Comparison of ENCODE assay signal across 8 mouse cellular contexts in genomic region chr6:134565606-134566247, GRCm38 (mm10). TPM values are rescaled to one million over a fixed set of nuclear protein-coding genes. Genes with fewer than 3 reads are reported as not detected.
DNase-seq lines count a peak whose midpoint lies in the region; ATAC-seq and TF ChIP-seq lines count a peak whose summit lies in the region.

No protein-coding gene starts in this region.

- peaks cover 3 to 4% of the 10 kb centered on the region in 2 experiments; a peak in 2 of 4 replicates for H3K4me1 ChIP-seq in MEL (ENCODE audit: control insufficient read depth in 1 of 2, insufficient read depth in 2 of 2, low read length in 2 of 2)
- H3K4me1 ChIP-seq in heart, embryonic 16.5 days (ENCODE audit: control insufficient read depth, insufficient read depth, low read length): peaks cover 12% of the 10 kb centered on the region
- peaks cover 25% of the 10 kb centered on the region for H3K4me1 ChIP-seq in midbrain, embryonic 12.5 days

- peak; percentile 95 for DNase-seq in heart, adult 11 months
- DNase-seq in heart, postnatal 25 days (ENCODE audit: low spot score): no peak
- peak; percentile 50 for DNase-seq in MEL (ENCODE audit: low read depth, low spot score)
- DNase-seq in embryo, embryonic 9.5 days (ENCODE audit: extremely low spot score): peak; percentile 14
- peak; percentile 40 to 51 for DNase-seq in kidney, postnatal 25 days
- DNase-seq in natural killer cell, adult 2 months (ENCODE audit: low spot score in 2 of 2): no peak

- TF ChIP-seq CTCF in MEL (IDR thresholded peaks at IDR 0.05 in 2 of 3, conservative IDR thresholded peaks at IDR 0.05 in 1 of 3; ENCODE audit: control insufficient read depth in 1 of 3, insufficient read depth in 1 of 3, low read depth in 2 of 3, low read length in 3 of 3, poor library complexity in 1 of 3, severe bottlenecking in 1 of 3): no peak

- TF ChIP-seq RAD21 in MEL (IDR thresholded peaks at IDR 0.05; ENCODE audit: low read depth, low read length): no peak

- H3K9me3 ChIP-seq in MEL (replicated peaks; ENCODE audit: insufficient read depth, low read length): no peaks in the 10 kb centered on the region
- H3K9me3 ChIP-seq in heart, embryonic 16.5 days (replicated peaks; ENCODE audit: control insufficient read depth, low read length): no peaks in the 10 kb centered on the region
- no peaks in the 10 kb centered on the region for H3K9me3 ChIP-seq in midbrain, embryonic 12.5 days

- H3K4me3 ChIP-seq in MEL (ENCODE audit: control insufficient read depth in 1 of 2, insufficient read depth in 1 of 2, low read depth in 2 of 2, low read length in 2 of 2): peak overlapping the region; percentile 81 to 87
- peak overlapping the region; percentile 82 for H3K4me3 ChIP-seq in heart, embryonic 16.5 days (ENCODE audit: low read length)
- peak overlapping the region; percentile 94 for H3K4me3 ChIP-seq in midbrain, embryonic 12.5 days

- H3K36me3 ChIP-seq in MEL (ENCODE audit: control insufficient read depth in 1 of 2, insufficient read depth in 2 of 2, low read length in 2 of 2): peaks cover 0 to 12% of the 10 kb centered on the region in 2 experiments; a peak in 2 of 4 replicates
- H3K36me3 ChIP-seq in heart, embryonic 16.5 days (ENCODE audit: control insufficient read depth, insufficient read depth): no peaks in the 10 kb centered on the region
- no peaks in the 10 kb centered on the region for H3K36me3 ChIP-seq in midbrain, embryonic 12.5 days

- H3K27me3 ChIP-seq in MEL (ENCODE audit: control insufficient read depth in 1 of 2, insufficient read depth in 2 of 2, low read length in 2 of 2): peaks cover 0 to 2% of the 10 kb centered on the region in 2 experiments; a peak in 2 of 4 replicates
- no peaks in the 10 kb centered on the region for H3K27me3 ChIP-seq in heart, embryonic 16.5 days (ENCODE audit: control insufficient read depth, insufficient read depth, low read length)
- peaks cover 9% of the 10 kb centered on the region; the same call in 1 of the 2 replicates for H3K27me3 ChIP-seq in midbrain, embryonic 12.5 days

- no peak for TF ChIP-seq POLR2A in MEL (IDR thresholded peaks at IDR 0.05; ENCODE audit: control insufficient read depth in 1 of 2, insufficient read depth in 1 of 2, low read depth in 1 of 2, low read length in 2 of 2, poor library complexity in 1 of 2)

- peak overlapping the region; percentile 99 for H3K9ac ChIP-seq in MEL (ENCODE audit: control insufficient read depth, low read depth, low read length, poor library complexity, severe bottlenecking)
- peak overlapping the region; percentile 99 for H3K9ac ChIP-seq in heart, embryonic 16.5 days (ENCODE audit: low read length)
- peak overlapping the region; percentile 99 for H3K9ac ChIP-seq in midbrain, embryonic 12.5 days (replicated peaks)

- no peak for ATAC-seq in heart, embryonic 16.5 days (replicated peaks; ENCODE audit: extremely low read depth, insufficient read depth, low FRiP score)
- ATAC-seq in midbrain, embryonic 12.5 days (ENCODE audit: low FRiP score, low read depth): no peak

- intact Hi-C loops in heart, postnatal 25 days (cut with DNase I): loop anchor here (2.0 to 5.0 kb wide), 4 partner anchors 33 to 138 kb away; no protein-coding TSS in a partner anchor

- H3K79me2 ChIP-seq in MEL (ENCODE audit: control insufficient read depth, insufficient read depth, low read length, poor library complexity): peaks cover 52% of the 10 kb centered on the region

- WGBS in heart, embryonic 16.5 days: 1% methylated on average over 19 of the region's 19 CpGs
- 2% methylated on average over 19 of the region's 19 CpGs for WGBS in midbrain, embryonic 12.5 days

- H3K27ac ChIP-seq in MEL (ENCODE audit: control insufficient read depth, low read depth, low read length): no peak overlapping the region
- peak overlapping the region; percentile 99 for H3K27ac ChIP-seq in heart, embryonic 16.5 days (ENCODE audit: low read length)
- H3K27ac ChIP-seq in midbrain, embryonic 12.5 days (replicated peaks): peak overlapping the region; percentile 99

- H3K4me2 ChIP-seq in heart, embryonic 16.5 days (ENCODE audit: low read depth, low read length): peak overlapping the region; percentile 88
- peak overlapping the region; percentile 74 for H3K4me2 ChIP-seq in midbrain, embryonic 12.5 days (replicated peaks)

- no peak for TF ChIP-seq EP300 in MEL (IDR thresholded peaks at IDR 0.05; ENCODE audit: low read depth in 1 of 2, low read length in 2 of 2)

TF ChIP-seq in MEL, 35 proteins besides CTCF, POLR2A, EP300 and RAD21:
- TF ChIP-seq MYC (IDR thresholded peaks at IDR 0.05; ENCODE audit: low read depth, low read length) (no peak), SIN3A (IDR thresholded peaks at IDR 0.05; ENCODE audit: low read length) (peak; percentile 68), TAL1 (IDR thresholded peaks at IDR 0.05; ENCODE audit: low read length) (no peak)

RNA-seq across cellular contexts. Expression of gene Lrp6, which starts 1.0 kb away (rescaled TPM):
- total RNA-seq in heart, postnatal 25 days (2021): 10 to 100 TPM; 55.3 to 59.1 TPM
- total RNA-seq in MEL (2012; rRNA removed): 13.1 and 13.4 TPM in 2 replicates
- polyA plus RNA-seq in MEL (2012; ENCODE audit: insufficient read depth in 1 of 2, insufficient read length in 2 of 2, low read depth in 1 of 2, low replicate concordance in 2 of 2, missing spikeins in 1 of 2): 10 to 100 TPM; 17.2 to 25.7 TPM
- 19.6 and 21.1 TPM in 2 replicates for polyA plus RNA-seq in heart, embryonic 16.5 days (2015; fragmentation: Nextera tagmentation; extraction: Ambion mirVana)
- polyA plus RNA-seq in midbrain, embryonic 12.5 days (2016; fragmentation: Nextera tagmentation; extraction: Ambion mirVana): 33.7 and 36.2 TPM in 2 replicates

Comparison
In these comparisons a context has a peak if more than half of its experiments do, and no peak if none do; other contexts are left out.
1. DNase-seq: peak in heart, adult 11 months (single experiment), MEL (single experiment), embryo, embryonic 9.5 days (single experiment) and kidney, postnatal 25 days (2 of 2); none in heart, postnatal 25 days (single experiment) and natural killer cell, adult 2 months (0 of 2).
2. Peak in every context shown above with its lines, with median percentiles within 50 percentile points of each other: H3K4me3 ChIP-seq and H3K9ac ChIP-seq.